Mouse (Mus musculus) ES-E14 (cell line): ENCODE data around the gene Taar3. TPM values are rescaled to one million over a fixed set of nuclear protein-coding genes. Genes with fewer than 3 reads are reported as not detected.

Source experiments
- DNase-seq: peaks from one replicate; pipeline ENCODE4 v3.0.0-alpha.2; 2013; ENCODE audit warnings: low read depth, low spot score
- H3K27ac ChIP-seq: 2 replicates; pipeline ENCODE4 v1.5.1; 2012; ENCODE audit warnings: low read depth, mild to moderate bottlenecking, low read length, moderate library complexity, mixed read lengths; ENCODE audit not compliant: poor library complexity, insufficient read depth, severe bottlenecking
- H3K36me3 ChIP-seq: 2 replicates; pipeline ENCODE4 v1.6.1; 2012; ENCODE audit warnings: mild to moderate bottlenecking, low read length, moderate library complexity, mixed read lengths; ENCODE audit not compliant: control insufficient read depth, poor library complexity, insufficient read depth, severe bottlenecking
- H3K4me1 ChIP-seq, 2 experiments: fragments of 150-350 bp in 1 of 2; sonication (generic) in 1 of 2; 2 replicates each; pipeline ENCODE4 v1.6.1; 2012; ENCODE audit warnings: low read length in 2 of 2, mild to moderate bottlenecking in 1 of 2, mixed read lengths in 1 of 2; ENCODE audit not compliant: control insufficient read depth in 2 of 2, insufficient read depth in 2 of 2, poor library complexity in 1 of 2
- H3K4me3 ChIP-seq, 2 experiments: fragments of 150-350 bp in 1 of 2; sonication (generic) in 1 of 2; 2 replicates each; pipeline ENCODE4 v1.5.1; 2012; ENCODE audit warnings: low read length in 2 of 2, low read depth in 1 of 2, mild to moderate bottlenecking in 1 of 2, mixed read lengths in 1 of 2; ENCODE audit not compliant: insufficient read depth in 1 of 2, poor library complexity in 1 of 2, severe bottlenecking in 1 of 2
- H3K9ac ChIP-seq: 2 replicates; pipeline ENCODE4 v1.6.1; 2012; ENCODE audit warnings: low read depth, mild to moderate bottlenecking, low read length, mixed read lengths; ENCODE audit not compliant: poor library complexity, insufficient read depth, severe bottlenecking
- H3K9me3 ChIP-seq: fragments of 150-350 bp; sonication (generic); 2 replicates; pipeline ENCODE4 v1.6.1; 2012; ENCODE audit warnings: low read depth, mild to moderate bottlenecking, low read length; ENCODE audit not compliant: control insufficient read depth, insufficient read depth
- CHD2 ChIP-seq: IDR thresholded peaks from 2 replicates; pipeline ENCODE4 v1.6.1; 2014; ENCODE audit warnings: mild to moderate bottlenecking, low read depth, low read length, inconsistent platforms
- HCFC1 ChIP-seq: IDR thresholded peaks from 2 replicates; pipeline ENCODE4 v1.6.1; 2012; ENCODE audit warnings: low read length, inconsistent platforms, borderline replicate concordance; ENCODE audit not compliant: insufficient read depth
- MAFK ChIP-seq: IDR thresholded peaks from 2 replicates; pipeline ENCODE4 v1.6.1; 2014; ENCODE audit warnings: mild to moderate bottlenecking, low read depth, low read length, inconsistent platforms; ENCODE audit not compliant: insufficient read depth
- ZC3H11A ChIP-seq: IDR thresholded peaks from 2 replicates; pipeline ENCODE4 v1.6.1; 2012; ENCODE audit warnings: low read depth, mild to moderate bottlenecking, inconsistent platforms, low read length, borderline replicate concordance
- ZNF384 ChIP-seq: IDR thresholded peaks from 2 replicates; pipeline ENCODE4 v1.6.1; 2012; ENCODE audit warnings: low read depth, low read length, inconsistent platforms
- in situ Hi-C, 2 experiments: fragments of 600-800 bp; cut with MboI; formaldehyde crosslinking; loops; one replicate each; pipeline ENCODE4 v1.15.1; 2025; ENCODE audit warnings: low sequenced_read_pairs in 2 of 2, inconsistent platforms in 1 of 2; ENCODE audit not compliant: unreplicated experiment in 2 of 2
- total RNA-seq: library from RNA; depleted of rRNA; stranded (reverse); fragments of 300-350 nt; gene quantifications from 2 replicates; pipeline ENCODE4 v1.2.3, GENCODE M21; 2012

Gene Taar3
- total RNA-seq, 1 experiment: not detected

DNA sequence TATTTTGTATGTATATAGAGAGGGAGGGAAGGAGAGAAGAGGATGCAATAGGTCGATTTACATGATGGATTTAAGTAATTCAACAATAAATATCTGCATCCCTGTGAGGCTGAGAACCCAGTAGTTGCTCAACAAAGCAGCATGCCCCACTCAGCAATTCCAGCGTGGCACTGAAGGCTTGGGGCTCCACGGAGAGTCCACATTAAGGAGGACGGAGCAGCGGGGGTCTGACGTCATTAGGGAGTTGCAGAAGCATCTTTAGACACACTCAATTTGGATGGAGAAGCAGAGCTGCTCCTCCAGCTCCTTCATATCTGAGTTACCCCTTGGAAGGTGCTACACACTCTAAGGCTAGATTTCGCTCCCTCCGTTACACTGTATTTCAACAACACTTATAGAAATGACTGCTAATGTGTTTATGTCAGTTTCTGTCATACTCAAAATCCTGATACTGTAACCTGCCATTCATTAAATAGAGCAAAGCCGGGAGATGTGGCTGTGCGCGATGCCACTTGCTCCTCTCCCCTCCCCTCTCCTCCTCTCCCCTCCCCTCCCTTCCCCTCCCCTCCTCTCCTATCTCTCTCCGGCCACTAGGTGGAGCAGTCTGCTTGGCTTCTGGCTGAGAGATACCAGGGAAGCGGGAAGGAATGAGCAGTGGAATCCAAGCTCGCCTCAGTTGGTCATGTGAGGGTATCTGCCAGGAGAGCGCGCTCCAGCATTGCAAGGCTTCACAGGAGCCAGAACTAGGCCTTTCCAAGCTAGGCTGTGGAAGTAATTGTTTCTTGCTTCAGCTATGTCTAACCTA is 29.7 kb downstream of the Taar3 start:
- peak; percentile 91 for DNase-seq
- in situ Hi-C loops: no loop called here

DNA sequence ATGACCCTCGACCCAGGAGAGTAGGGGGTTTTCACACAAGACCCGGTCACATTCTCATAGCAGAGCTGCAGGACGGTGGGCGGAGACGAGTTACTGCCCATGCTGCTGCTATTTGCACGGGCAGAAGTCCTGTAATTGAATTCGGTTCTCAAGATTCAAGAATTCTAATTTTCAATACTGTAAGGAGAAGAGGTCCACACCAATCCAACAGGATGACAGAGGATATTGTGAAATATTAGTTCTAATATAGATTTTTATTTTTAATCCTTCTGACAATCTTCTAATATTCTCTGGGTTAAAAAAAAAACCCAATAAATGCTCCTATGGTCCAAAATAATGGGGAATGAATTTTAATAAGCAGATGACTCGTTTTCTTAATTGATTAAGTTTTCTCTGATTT is 36.2 kb downstream of the Taar3 start, which contains the start of gene Taar6:
Gene Taar6 (minus strand): TSS at position 101 of the 400 bp plus-strand sequence.
- Histone ChIP-seq H3K36me3 (no peaks in the 10 kb centered on the region), H3K9me3 (no peaks in the 10 kb centered on the region), H3K9ac (no peak within 1 kb of the TSS), H3K27ac (no peak within 1 kb of the TSS), H3K4me3 (no peak within 1 kb of the TSS), H3K4me1 (no peaks in the 10 kb centered on the region)
- in situ Hi-C loops: no loop called here
- DNase-seq: no peak
- TF ChIP-seq CHD2: no peak
- no peak for TF ChIP-seq ZNF384
- no peak for TF ChIP-seq MAFK
- no peak for TF ChIP-seq ZC3H11A
- no peak for TF ChIP-seq HCFC1

More for the DNA sequence above, 29.7 kb downstream of the Taar3 start:
- Histone ChIP-seq H3K36me3 (no peaks in the 10 kb centered on the region), H3K4me3 (no peak overlapping the region), H3K27ac (no peak overlapping the region), H3K9ac (no peak overlapping the region), H3K9me3 (no peaks in the 10 kb centered on the region), H3K4me1 (peaks cover 2 to 4% of the 10 kb centered on the region in 2 experiments)
- TF ChIP-seq MAFK (no peak), CHD2 (no peak), HCFC1 (no peak), ZNF384 (no peak), ZC3H11A (peak; percentile 90)

- H3K4me1 ChIP-seq: no peaks in the 10 kb centered on the region
- no peak overlapping the region for H3K4me3 ChIP-seq
- no peak overlapping the region for H3K9ac ChIP-seq
- H3K9me3 ChIP-seq: no peaks in the 10 kb centered on the region
- DNase-seq: no peak
- no peak overlapping the region for H3K27ac ChIP-seq
- TF ChIP-seq HCFC1 (no peak), ZNF384 (no peak), MAFK (no peak), ZC3H11A (no peak)
- in situ Hi-C loops: no loop called here
- H3K36me3 ChIP-seq: no peaks in the 10 kb centered on the region
Observed at GRCm38 (mm10) chr10:23986419-23986818, 37.1 kb downstream of the Taar3 start.

DNA sequence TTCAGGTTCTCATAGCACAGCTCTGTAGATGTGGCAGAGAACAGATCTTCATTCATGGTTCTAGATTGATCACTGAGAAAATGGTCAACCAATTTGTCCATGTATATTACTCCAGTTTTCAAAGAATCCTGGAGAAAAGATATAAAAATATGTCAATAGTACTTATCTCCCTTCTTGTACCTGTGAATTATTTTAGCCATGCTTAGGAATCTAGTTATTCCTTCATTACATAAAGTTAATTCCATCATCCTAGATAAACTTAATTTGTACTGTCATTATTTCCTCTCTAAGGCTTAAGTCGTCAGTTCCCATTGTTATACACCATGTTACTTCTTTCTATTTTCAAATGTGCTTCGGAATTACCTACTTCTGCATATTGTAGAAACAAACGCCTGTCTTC is 44.0 kb downstream of the Taar3 start, which contains the start of gene Taar7a:
Gene Taar7a (minus strand): TSS at position 101 of the 400 bp plus-strand sequence.
- TF ChIP-seq CHD2 (no peak), HCFC1 (no peak), ZNF384 (no peak), MAFK (no peak)
- Histone ChIP-seq H3K4me3 (no peak within 1 kb of the TSS), H3K9ac (no peak within 1 kb of the TSS), H3K27ac (no peak within 1 kb of the TSS), H3K36me3 (no peaks in the 10 kb centered on the region), H3K9me3 (no peaks in the 10 kb centered on the region), H3K4me1 (no peaks in the 10 kb centered on the region)
- DNase-seq: no peak
- in situ Hi-C loops: no loop called here
